Mouse (Mus musculus) Patski (cell line): ENCODE results near the gene Ank2. TPM values are rescaled to one million over a fixed set of nuclear protein-coding genes. Genes with fewer than 3 reads are reported as not detected.

Source experiments
- ATAC-seq: fragments of 100-300 bp; one replicate; pipeline ENCODE4 v1.8.0; 2021
- CTCF ChIA-PET: fragments of 350-600 bp; sonication (Branson Sonifier 250); formaldehyde crosslinking; loops from one replicate; lab custom pipeline; 2022; ENCODE audit warnings: inconsistent platforms; lab: Charles Lee
- POLR2A ChIA-PET: fragments of 350-600 bp; sonication (Branson Sonifier 250); formaldehyde crosslinking; loops from one replicate; lab custom pipeline; 2022; ENCODE audit warnings: antibody characterized with exemption, inconsistent platforms; lab: Charles Lee
- DNase-seq: peaks from one replicate; pipeline ENCODE4 v3.0.0-alpha.2; 2011; ENCODE audit warnings: low read depth, low spot score
- H3K27me3 ChIP-seq: fragments of 371-371 bp; one replicate; pipeline ENCODE4 v1.5.1; 2021
- CTCF ChIP-seq: fragments of 100-300 bp; IDR thresholded peaks from one replicate; pipeline ENCODE4 v1.5.1; 2021
- in situ Hi-C: fragments of 300-500 bp; cut with MboI; formaldehyde crosslinking; loops from 3 replicates; pipeline ENCODE4 v1.11.1; 2018; ENCODE audit warnings: low pct_unique_long_range_greater_than_20kb, mixed read lengths
- polyA plus RNA-seq: library from polyadenylated mRNA; unstranded; gene quantifications from one replicate; pipeline ENCODE4 v1.2.3, GENCODE M21; 2021

The Ank2 gene
- polyA plus RNA-seq, 1 experiment from 2014 or later, result 47.7 TPM

- CTCF ChIA-PET, result no interaction called here
- POLR2A ChIA-PET, result no interaction called here
- ATAC-seq (no peak), DNase-seq (no peak)
- in situ Hi-C loops, result no loop called here
- no peak for TF ChIP-seq CTCF
- H3K27me3 ChIP-seq, result no peaks in the 10 kb centered on the region
Observed at GRCm38 (mm10) chr3:127126220-127126619, 372.9 kb downstream of the Ank2 start.

GRCm38 (mm10) chr3:127124375-127124993 is 374.7 kb downstream of the Ank2 start:
- in situ Hi-C loops, result no loop called here
- TF ChIP-seq CTCF, result no peak
- CTCF ChIA-PET, result interaction anchor here (0.9 kb wide), 1 partner anchor 51 kb away, joined by 3 read pairs; no protein-coding TSS in a partner anchor
- no peaks in the 10 kb centered on the region for H3K27me3 ChIP-seq
- POLR2A ChIA-PET, result no interaction called here
- DNase-seq (no peak), ATAC-seq (no peak)

- ATAC-seq, result no peak
- no peak for TF ChIP-seq CTCF
- no peak for DNase-seq
- in situ Hi-C loops, result no loop called here
- H3K27me3 ChIP-seq, result no peaks in the 10 kb centered on the region
- CTCF ChIA-PET, result interaction anchor here (1.0 to 1.1 kb wide), 2 partner anchors 21 to 39 kb away, joined by 3 read pairs; no protein-coding TSS in a partner anchor
- POLR2A ChIA-PET, result interaction anchor here (0.6 kb wide), 1 partner anchor 41 kb away, joined by 3 read pairs; no protein-coding TSS in a partner anchor
Observed at GRCm38 (mm10) chr3:127123376-127123775, 375.8 kb downstream of the Ank2 start.

- H3K27me3 ChIP-seq, result no peaks in the 10 kb centered on the region
- in situ Hi-C loops, result no loop called here
- ATAC-seq, result no peak
- DNase-seq, result no peak
- no peak for TF ChIP-seq CTCF
- POLR2A ChIA-PET, result no interaction called here
- CTCF ChIA-PET, result interaction anchor here (1.0 kb wide), 1 partner anchor 34 kb away, joined by 3 read pairs; no protein-coding TSS in a partner anchor
Observed at GRCm38 (mm10) chr3:127118777-127119176, 380.4 kb downstream of the Ank2 start.

GRCm38 (mm10) chr3:127116226-127116625 is 382.9 kb downstream of the Ank2 start:
- ChIA-PET CTCF (interaction anchor here (0.6 kb wide), 1 partner anchor 9 kb away, joined by 3 read pairs; no protein-coding TSS in a partner anchor), POLR2A (no interaction called here)
- TF ChIP-seq CTCF, result no peak
- H3K27me3 ChIP-seq, result no peaks in the 10 kb centered on the region
- ATAC-seq (no peak), DNase-seq (no peak)
- in situ Hi-C loops, result no loop called here

GRCm38 (mm10) chr3:127113238-127113637 is 385.9 kb downstream of the Ank2 start:
- POLR2A ChIA-PET, result no interaction called here
- no peak for DNase-seq
- no peak for ATAC-seq
- H3K27me3 ChIP-seq, result no peaks in the 10 kb centered on the region
- in situ Hi-C loops, result no loop called here
- CTCF ChIA-PET, result no interaction called here
- no peak for TF ChIP-seq CTCF

GRCm38 (mm10) chr3:127109413-127109812 is 389.7 kb downstream of the Ank2 start:
- no peaks in the 10 kb centered on the region for H3K27me3 ChIP-seq
- in situ Hi-C loops, result no loop called here
- TF ChIP-seq CTCF, result no peak
- DNase-seq (no peak), ATAC-seq (no peak)
- ChIA-PET CTCF (no interaction called here), POLR2A (no interaction called here)

- ATAC-seq (no peak), DNase-seq (no peak)
- in situ Hi-C loops, result no loop called here
- ChIA-PET POLR2A (no interaction called here), CTCF (no interaction called here)
- H3K27me3 ChIP-seq, result no peaks in the 10 kb centered on the region
- no peak for TF ChIP-seq CTCF
Observed at GRCm38 (mm10) chr3:127108481-127108880, 390.7 kb downstream of the Ank2 start.

GRCm38 (mm10) chr3:127107281-127107680 is 391.9 kb downstream of the Ank2 start:
- in situ Hi-C loops, result no loop called here
- DNase-seq (no peak), ATAC-seq (no peak)
- ChIA-PET CTCF (interaction anchor here (0.8 to 1.0 kb wide), 3 partner anchors 9 to 66 kb away, joined by 3 read pairs; no protein-coding TSS in a partner anchor), POLR2A (no interaction called here)
- TF ChIP-seq CTCF, result no peak
- no peaks in the 10 kb centered on the region for H3K27me3 ChIP-seq

GRCm38 (mm10) chr3:127101326-127101725 is 397.8 kb downstream of the Ank2 start:
- CTCF ChIA-PET, result interaction anchor here (1.0 kb wide), 1 partner anchor 11 kb away, joined by 3 read pairs; no protein-coding TSS in a partner anchor
- no peaks in the 10 kb centered on the region for H3K27me3 ChIP-seq
- POLR2A ChIA-PET, result no interaction called here
- in situ Hi-C loops, result no loop called here
- ATAC-seq (no peak), DNase-seq (no peak)
- TF ChIP-seq CTCF, result no peak

GRCm38 (mm10) chr3:127097745-127098144 is 401.4 kb downstream of the Ank2 start:
- CTCF ChIA-PET, result interaction anchor here (1.0 kb wide), 1 partner anchor 15 kb away, joined by 3 read pairs; no protein-coding TSS in a partner anchor
- in situ Hi-C loops, result no loop called here
- H3K27me3 ChIP-seq, result no peaks in the 10 kb centered on the region
- DNase-seq, result no peak
- ATAC-seq, result no peak
- POLR2A ChIA-PET, result no interaction called here
- TF ChIP-seq CTCF, result no peak
